Mouse (Mus musculus) stomach, postnatal 0 days (tissue): ENCODE results near the gene Nubpl.

Experiments used
- CTCF ChIP-seq: IDR thresholded peaks from 2 replicates; pipeline ENCODE4 v1.5.1; 2016; ENCODE audit warnings: antibody characterized with exemption, low read depth, mild to moderate bottlenecking, moderate library complexity
- EP300 ChIP-seq: optimal IDR thresholded peaks from 2 replicates; pipeline ENCODE3; 2016; ENCODE audit warnings: antibody characterized with exemption

DNA sequence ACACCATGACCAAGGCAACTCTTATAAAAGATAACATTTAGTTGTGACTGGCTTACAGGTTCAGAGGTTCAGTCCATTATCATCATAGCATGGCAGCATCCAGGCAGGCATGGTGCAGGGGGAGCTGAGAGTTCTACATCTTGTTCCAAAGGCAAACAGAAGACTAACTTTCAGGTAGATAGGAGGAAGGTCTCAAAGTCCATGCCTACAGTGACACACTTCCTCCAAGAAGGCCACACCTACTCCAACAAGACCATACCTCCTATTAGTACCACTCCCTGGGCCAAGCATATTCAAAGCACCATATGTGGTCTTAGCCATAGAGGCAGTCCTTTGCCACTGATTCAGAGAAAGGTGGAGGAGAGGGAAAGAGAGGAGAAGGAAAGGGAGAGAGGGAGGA is 113.6 kb downstream of the Nubpl start:
- TF ChIP-seq CTCF: no peak
- TF ChIP-seq EP300: no peak
